Comparison of ENCODE assay signal across 10 mouse cellular contexts in the genomic region with DNA sequence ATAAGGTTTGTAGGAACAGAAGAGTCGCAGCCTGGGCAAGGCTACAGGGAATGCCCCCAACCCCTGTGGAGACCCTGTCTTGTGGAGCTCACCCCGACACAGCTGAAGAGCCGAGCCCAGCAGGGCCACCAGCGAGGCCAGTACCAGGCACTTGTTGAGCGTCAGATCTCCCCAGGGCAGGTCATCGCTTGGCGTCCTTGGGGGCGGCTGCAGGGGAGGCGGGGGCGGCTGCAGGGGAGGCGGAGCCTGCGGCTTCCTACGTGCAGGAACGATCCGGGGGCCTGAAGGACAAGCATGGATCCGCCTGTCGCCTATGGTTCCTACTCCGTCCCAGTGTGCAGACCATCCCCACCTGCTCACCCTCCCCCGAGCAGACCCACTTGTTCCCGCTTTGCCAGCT. TPM values are rescaled to one million over a fixed set of nuclear protein-coding genes. Genes with fewer than 3 reads are reported as not detected.
DNase-seq lines count a peak whose midpoint lies in the region; ATAC-seq and TF ChIP-seq lines count a peak whose summit lies in the region.
"Had no signal": no experiment of that assay in that cellular context is flagged by ENCODE, and none has a peak within 500 bp of the region (broad histone marks: within the 10 kb centered on the region; RNA-seq: fewer than 3 reads in every experiment).

No protein-coding gene starts in this region.

- peaks cover 26% of the 10 kb centered on the region for H3K27me3 ChIP-seq in heart, embryonic 10.5 days (ENCODE audit: insufficient read depth, poor library complexity, severe bottlenecking)
- peaks cover 12% of the 10 kb centered on the region for H3K27me3 ChIP-seq in lung, embryonic 14.5 days (ENCODE audit: insufficient read depth, low read length)
- peaks cover 21% of the 10 kb centered on the region; the same call in 1 of the 2 replicates for H3K27me3 ChIP-seq in intestine, embryonic 15.5 days (replicated peaks)

- peak overlapping the region; percentile 54 for H3K4me3 ChIP-seq in heart, embryonic 10.5 days
- peak overlapping the region; percentile 6; the same call in 1 of the 2 replicates for H3K4me3 ChIP-seq in lung, embryonic 14.5 days (ENCODE audit: low read depth, low read length)
- no peak overlapping the region for H3K4me3 ChIP-seq in intestine, embryonic 15.5 days (replicated peaks)

- ATAC-seq in lung, embryonic 14.5 days (ENCODE audit: insufficient read depth), result no peak
- no peak for ATAC-seq in intestine, embryonic 15.5 days

- peak overlapping the region; percentile 39 for H3K4me2 ChIP-seq in lung, embryonic 14.5 days
- H3K4me2 ChIP-seq in intestine, embryonic 15.5 days (replicated peaks), result peak overlapping the region; percentile 27

- no peak overlapping the region for H3K9ac ChIP-seq in lung, embryonic 14.5 days
- H3K9ac ChIP-seq in intestine, embryonic 15.5 days, result no peak overlapping the region

- peak; percentile 80 for DNase-seq in heart, embryonic 10.5 days (ENCODE audit: low spot score)
- DNase-seq in heart, adult 11 months, result no peak
- no peak for DNase-seq in lung, embryonic 14.5 days
- DNase-seq in lung, postnatal 10 days, result no peak
- peak; percentile 80 for DNase-seq in adrenal gland, postnatal 14 days
- no peak for DNase-seq in thymus, postnatal 14 days
- no peak for DNase-seq in cerebellum, adult 11-12 months
- DNase-seq: lung, adult 2 months had no signal

- TF ChIP-seq CTCF in lung, embryonic 14.5 days (IDR thresholded peaks at IDR 0.05; ENCODE audit: low read depth), result no peak

- no peaks in the 10 kb centered on the region for H3K9me3 ChIP-seq in heart, embryonic 10.5 days
- H3K9me3 ChIP-seq in lung, embryonic 14.5 days (ENCODE audit: low read depth, low read length), result no peaks in the 10 kb centered on the region
- no peaks in the 10 kb centered on the region for H3K9me3 ChIP-seq in intestine, embryonic 15.5 days

- peaks cover 8% of the 10 kb centered on the region for H3K36me3 ChIP-seq in heart, embryonic 10.5 days
- H3K36me3 ChIP-seq in lung, embryonic 14.5 days (ENCODE audit: insufficient read depth), result peaks cover 4% of the 10 kb centered on the region
- peaks cover under 1% of the 10 kb centered on the region; the same call in 1 of the 2 replicates for H3K36me3 ChIP-seq in intestine, embryonic 15.5 days

- H3K27ac ChIP-seq in heart, embryonic 10.5 days, result peak overlapping the region; percentile 86
- H3K27ac ChIP-seq in lung, embryonic 14.5 days (ENCODE audit: low read depth), result no peak overlapping the region
- no peak overlapping the region for H3K27ac ChIP-seq in intestine, embryonic 15.5 days

- peaks cover 63% of the 10 kb centered on the region for H3K4me1 ChIP-seq in heart, embryonic 10.5 days
- peaks cover 19% of the 10 kb centered on the region for H3K4me1 ChIP-seq in lung, embryonic 14.5 days (ENCODE audit: insufficient read depth)
- H3K4me1 ChIP-seq in intestine, embryonic 15.5 days (replicated peaks), result peaks cover 37% of the 10 kb centered on the region

- 2% methylated on average over 20 of the region's 20 CpGs for WGBS in heart, embryonic 10.5 days
- WGBS in lung, embryonic 14.5 days, result 7% methylated on average over 20 of the region's 20 CpGs
- 8% methylated on average over 20 of the region's 20 CpGs for WGBS in intestine, embryonic 15.5 days

RNA-seq across cellular contexts. Expression of a gene that starts 3.2 kb away (rescaled TPM):
- polyA plus RNA-seq in heart, embryonic 10.5 days (2016; fragmentation: Nextera tagmentation; extraction: Ambion mirVana), result 7.9 and 8.8 TPM in 2 replicates
- polyA plus RNA-seq in lung, embryonic 14.5 days (2014; fragmentation: Nextera tagmentation; extraction: Ambion mirVana), result 0.93 and 0.97 TPM in 2 replicates
- total RNA-seq in adrenal gland, postnatal 14 days (2021), result 2.8 and 3.1 TPM in 2 replicates
- polyA plus RNA-seq in intestine, embryonic 15.5 days (2015; fragmentation: Nextera tagmentation; extraction: Ambion mirVana), result 0.88 and 1.2 TPM in 2 replicates
- total RNA-seq: neutrophil, adult 5-6 weeks had no signal

RNA-seq across cellular contexts. Expression of a gene that starts 5.0 kb away (rescaled TPM):
- not detected in 2 replicates for polyA plus RNA-seq in heart, embryonic 10.5 days (2016; fragmentation: Nextera tagmentation; extraction: Ambion mirVana)
- polyA plus RNA-seq in lung, embryonic 14.5 days (2014; fragmentation: Nextera tagmentation; extraction: Ambion mirVana), result 0.11 and 0.14 TPM in 2 replicates
- total RNA-seq in adrenal gland, postnatal 14 days (2021), result 0.74 and 0.94 TPM in 2 replicates
- not detected in 2 replicates for polyA plus RNA-seq in intestine, embryonic 15.5 days (2015; fragmentation: Nextera tagmentation; extraction: Ambion mirVana)

RNA-seq across cellular contexts. Expression of a gene that starts 11.7 kb away (rescaled TPM):
- polyA plus RNA-seq in heart, embryonic 10.5 days (2016; fragmentation: Nextera tagmentation; extraction: Ambion mirVana), result 116 and 151 TPM in 2 replicates
- 113 and 121 TPM in 2 replicates for polyA plus RNA-seq in lung, embryonic 14.5 days (2014; fragmentation: Nextera tagmentation; extraction: Ambion mirVana)
- total RNA-seq in adrenal gland, postnatal 14 days (2021), result 59.5 and 71.1 TPM in 2 replicates
- 132 and 133 TPM in 2 replicates for polyA plus RNA-seq in intestine, embryonic 15.5 days (2015; fragmentation: Nextera tagmentation; extraction: Ambion mirVana)

RNA-seq across cellular contexts. Expression of a gene that starts 12.1 kb away (rescaled TPM):
- polyA plus RNA-seq in heart, embryonic 10.5 days (2016; fragmentation: Nextera tagmentation; extraction: Ambion mirVana), result 70.6 and 84.1 TPM in 2 replicates
- 97.2 and 98.4 TPM in 2 replicates for polyA plus RNA-seq in lung, embryonic 14.5 days (2014; fragmentation: Nextera tagmentation; extraction: Ambion mirVana)
- total RNA-seq in adrenal gland, postnatal 14 days (2021), result 47.6 and 52.2 TPM in 2 replicates
- polyA plus RNA-seq in intestine, embryonic 15.5 days (2015; fragmentation: Nextera tagmentation; extraction: Ambion mirVana), result 63.7 and 69.7 TPM in 2 replicates

RNA-seq across cellular contexts. Expression of a gene that starts 16.4 kb away (rescaled TPM):
- polyA plus RNA-seq in heart, embryonic 10.5 days (2016; fragmentation: Nextera tagmentation; extraction: Ambion mirVana), result 2,064 and 2,176 TPM in 2 replicates
- polyA plus RNA-seq in lung, embryonic 14.5 days (2014; fragmentation: Nextera tagmentation; extraction: Ambion mirVana), result 1,866 and 1,984 TPM in 2 replicates
- 734 and 741 TPM in 2 replicates for total RNA-seq in adrenal gland, postnatal 14 days (2021)
- polyA plus RNA-seq in intestine, embryonic 15.5 days (2015; fragmentation: Nextera tagmentation; extraction: Ambion mirVana), result 1,393 and 1,601 TPM in 2 replicates

Comparison
In these comparisons a context has a peak if more than half of its experiments do, and no peak if none do; other contexts are left out.
1. DNase-seq: peak in heart, embryonic 10.5 days (single experiment) and adrenal gland, postnatal 14 days (single experiment); none in heart, adult 11 months (single experiment), lung, embryonic 14.5 days (single experiment), lung, postnatal 10 days (single experiment), thymus, postnatal 14 days (single experiment) and cerebellum, adult 11-12 months (single experiment).